Mouse (Mus musculus) mammary gland, adult 2 months (tissue): ENCODE measurements around the gene Arfrp1. TPM values are rescaled to one million over a fixed set of nuclear protein-coding genes. Genes with fewer than 3 reads are reported as not detected.

Experiments
- polyA plus RNA-seq: library from polyadenylated mRNA; depleted of rRNA; stranded (reverse); fragments of >200 nt; gene quantifications from 2 replicates; pipeline ENCODE4 v1.2.3, GENCODE M21; 2012; ENCODE audit warnings: low replicate concordance; rRNA removed

Gene Arfrp1
- polyA plus RNA-seq = 32.9 and 45.7 TPM in 2 replicates

DNA sequence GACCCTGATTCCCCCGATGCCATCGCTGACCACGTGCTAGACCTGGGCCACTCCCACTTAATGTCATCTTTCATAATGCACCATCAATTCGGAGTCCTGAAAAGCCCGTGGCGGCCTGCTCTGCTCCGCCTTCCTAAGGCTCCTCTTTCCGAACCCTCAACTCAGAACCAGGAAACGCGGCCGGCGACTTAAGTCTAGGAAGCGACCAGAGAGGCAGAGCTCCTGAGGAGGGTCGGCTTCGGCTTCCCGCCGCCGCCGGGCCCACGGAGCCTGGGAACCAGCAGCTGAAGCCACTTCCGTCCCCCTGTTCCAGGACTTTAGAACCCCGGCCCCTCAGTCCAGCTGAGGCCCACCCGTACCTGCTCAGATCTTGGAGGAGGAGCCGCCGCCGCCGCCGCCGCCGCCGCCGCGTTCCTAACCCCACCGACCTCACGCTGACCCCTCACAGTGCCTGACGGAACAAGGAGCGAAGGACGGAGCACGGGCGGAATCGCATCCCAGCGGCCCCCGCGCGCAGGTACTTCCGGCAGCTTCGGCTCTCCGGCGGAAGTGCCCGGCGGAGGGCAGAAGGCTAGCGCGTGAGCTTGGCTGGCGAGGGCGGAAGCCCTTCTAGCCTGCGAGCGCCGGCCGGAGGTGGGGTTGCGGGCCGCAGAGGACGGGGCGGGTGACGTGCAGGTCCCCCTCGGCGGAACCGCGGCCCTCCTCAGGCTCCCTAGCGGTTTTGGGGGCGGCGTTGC lies at the start of gene Arfrp1, which contains the start of gene Zgpat:
TSS of gene Arfrp1 (minus strand) at position 545 of the 737 bp plus-strand sequence.
TSS of gene Zgpat (plus strand) at position 69 of the 737 bp plus-strand sequence.

DNA sequence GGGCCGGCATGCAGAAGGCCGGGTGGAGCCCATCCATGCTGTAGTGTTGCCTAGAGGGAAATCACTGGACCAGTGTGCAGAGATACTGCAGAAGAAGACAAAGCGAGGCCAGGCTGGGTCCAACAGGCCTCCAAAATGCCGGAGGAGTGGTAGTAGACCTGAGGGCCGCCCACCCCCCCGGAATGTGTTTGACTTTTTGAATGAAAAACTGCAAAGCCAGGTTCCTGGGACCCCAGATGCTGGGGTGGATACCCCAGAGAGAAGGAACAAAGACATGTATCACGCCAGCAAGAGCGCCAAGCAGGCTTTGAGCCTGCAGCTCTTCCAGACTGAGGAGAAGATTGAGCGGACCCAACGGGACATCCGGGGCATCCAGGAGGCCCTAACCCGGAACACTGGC lies 14.6 kb upstream of the Arfrp1 start, which contains the start of gene Lime1:
TSS of gene Lime1 (plus strand) at position 301 of the 400 bp plus-strand sequence.

DNA sequence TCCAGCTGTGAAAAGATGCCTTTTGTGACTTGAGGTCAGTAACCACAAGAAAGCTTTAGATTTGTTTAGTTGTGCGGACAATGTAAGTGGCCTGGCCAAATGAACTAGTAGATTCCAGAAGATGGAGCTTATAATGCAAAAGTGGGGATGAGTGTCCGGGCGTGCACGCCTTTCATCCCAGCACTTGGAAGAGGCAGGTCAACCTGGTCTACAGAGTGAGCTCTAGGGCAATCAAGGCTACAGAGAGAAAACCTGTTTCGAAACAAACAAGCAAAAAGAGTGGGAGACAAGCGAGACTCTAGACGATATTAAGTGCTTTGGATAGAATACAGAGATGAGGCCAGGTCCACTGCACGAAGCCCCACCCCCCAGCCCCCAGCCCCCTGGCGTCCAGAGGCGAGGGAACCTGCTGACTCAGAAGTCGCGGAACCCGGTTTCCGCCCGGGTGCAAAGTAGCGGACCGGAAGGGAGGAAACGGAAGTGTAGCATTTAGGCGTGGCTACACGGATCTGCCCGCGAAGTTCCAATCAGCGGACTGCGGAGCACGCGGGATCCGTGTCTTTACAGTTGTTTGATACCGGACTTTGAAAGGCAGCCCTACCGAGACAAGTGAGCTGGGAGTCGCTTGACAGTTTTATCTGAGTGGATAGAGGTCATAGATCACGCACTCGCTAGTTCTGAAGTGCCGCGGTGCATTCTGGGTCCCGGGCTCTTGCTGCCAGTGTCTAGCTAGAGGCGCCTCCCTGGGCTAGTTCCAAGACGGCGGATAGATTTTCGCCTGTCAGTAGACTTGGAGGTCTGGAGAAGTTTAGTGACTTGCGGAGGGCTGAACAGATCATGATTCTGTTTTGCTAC lies 45.7 kb downstream of the Arfrp1 start, which contains the start of gene Rtel1:
TSS of gene Rtel1 (plus strand) at position 492 of the 855 bp plus-strand sequence.

DNA sequence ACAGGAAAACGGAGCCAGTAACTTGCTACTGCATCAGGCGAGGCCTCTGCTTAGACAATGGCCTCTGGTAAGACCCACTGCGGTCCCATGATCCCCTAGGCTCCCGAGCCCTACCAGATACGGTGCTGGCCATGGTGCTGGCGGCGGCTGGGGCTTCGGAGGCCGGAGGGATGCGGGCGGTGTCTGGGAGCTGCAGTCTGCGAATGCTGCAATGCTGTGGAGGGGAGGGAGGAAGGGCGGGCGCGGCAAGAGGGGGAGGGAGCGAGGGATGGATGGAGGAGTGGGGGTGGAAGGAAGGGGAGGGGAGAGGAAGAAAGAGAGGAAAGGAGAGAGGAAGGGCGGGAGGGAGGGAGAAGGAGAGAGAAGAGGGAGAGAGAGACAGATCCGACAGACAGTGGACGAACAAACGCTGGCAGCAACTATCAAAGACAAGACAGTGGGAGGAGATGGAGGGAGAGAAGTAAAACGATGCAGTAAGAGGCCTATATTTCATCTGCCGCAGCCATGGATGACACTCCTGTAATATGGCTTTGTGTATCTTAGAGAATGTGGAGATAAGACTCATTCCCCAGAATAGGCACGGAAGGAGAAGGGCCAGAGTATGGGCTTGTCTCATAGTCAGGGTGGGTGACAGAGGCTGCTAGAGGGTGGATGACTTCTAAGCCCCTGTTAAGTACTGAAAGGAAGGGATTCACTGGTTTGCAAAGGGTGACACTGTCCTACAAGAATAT lies 51.0 kb downstream of the Arfrp1 start, which contains the start of gene Stmn3:
TSS of gene Stmn3 (minus strand) at position 421 of the 731 bp plus-strand sequence.

Other genes with a start within 250 kb of the Arfrp1 start
- 0.04 TPM in 1 of 2 replicates, not detected in the other for gene Kcnq2, start 230.1 kb downstream of the Arfrp1 start, polyA plus RNA-seq
- 0.16 and 238 TPM in 2 replicates for gene Eef1a2, start 208.4 kb downstream of the Arfrp1 start, polyA plus RNA-seq
- gene Ppdpf, start 178.2 kb downstream of the Arfrp1 start, polyA plus RNA-seq = 163 and 261 TPM in 2 replicates
- 0.11 and 0.40 TPM in 2 replicates for gene Ptk6, start 162.6 kb downstream of the Arfrp1 start, polyA plus RNA-seq
- 1.4 and 1.9 TPM in 2 replicates for gene Srms, start 152.2 kb downstream of the Arfrp1 start, polyA plus RNA-seq
- 0.27 and 0.34 TPM in 2 replicates for gene Fndc11, start 145.4 kb downstream of the Arfrp1 start, polyA plus RNA-seq
- gene Helz2, start 123.4 kb downstream of the Arfrp1 start, polyA plus RNA-seq = 53.0 and 78.8 TPM in 2 replicates
- gene Gmeb2, start 77.4 kb downstream of the Arfrp1 start, polyA plus RNA-seq = 25.4 and 31.0 TPM in 2 replicates
- gene Stmn3, start 50.9 kb downstream of the Arfrp1 start, polyA plus RNA-seq = 0.12 and 0.30 TPM in 2 replicates
- 39.3 and 60.7 TPM in 2 replicates for gene Rtel1, start 45.7 kb downstream of the Arfrp1 start, polyA plus RNA-seq
- gene Zgpat, start 476 bp downstream of the Arfrp1 start, polyA plus RNA-seq = 37.8 and 41.8 TPM in 2 replicates
- 90.2 and 175 TPM in 2 replicates for gene Lime1, start 14.7 kb upstream of the Arfrp1 start, polyA plus RNA-seq
- gene Zbtb46, start 94.0 kb upstream of the Arfrp1 start, polyA plus RNA-seq = 9.5 and 13.9 TPM in 2 replicates
- gene Abhd16b, start 127.8 kb upstream of the Arfrp1 start, polyA plus RNA-seq = 0.09 and 0.18 TPM in 2 replicates
- 43.4 and 55.1 TPM in 2 replicates for gene Tpd52l2, start 131.7 kb upstream of the Arfrp1 start, polyA plus RNA-seq
- gene Dnajc5, start 155.1 kb upstream of the Arfrp1 start, polyA plus RNA-seq = 55.5 and 79.7 TPM in 2 replicates
- gene Uckl1, start 219.5 kb upstream of the Arfrp1 start, polyA plus RNA-seq = 149 and 242 TPM in 2 replicates
- gene Prpf6, start 226.5 kb upstream of the Arfrp1 start, polyA plus RNA-seq = 12.7 and 15.9 TPM in 2 replicates
- 46.3 and 50.6 TPM in 2 replicates for gene Zfp512b, start 227.4 kb upstream of the Arfrp1 start, polyA plus RNA-seq
- gene Samd10, start 233.8 kb upstream of the Arfrp1 start, polyA plus RNA-seq = 19.4 and 21.0 TPM in 2 replicates